Mouse (Mus musculus) thymus, postnatal 25 days (tissue): ENCODE results near the gene Slc8a1.

Source experiments
- DNase-seq: peaks from one replicate; pipeline ENCODE4 v3.0.0; 2022

The Slc8a1 gene

DNA sequence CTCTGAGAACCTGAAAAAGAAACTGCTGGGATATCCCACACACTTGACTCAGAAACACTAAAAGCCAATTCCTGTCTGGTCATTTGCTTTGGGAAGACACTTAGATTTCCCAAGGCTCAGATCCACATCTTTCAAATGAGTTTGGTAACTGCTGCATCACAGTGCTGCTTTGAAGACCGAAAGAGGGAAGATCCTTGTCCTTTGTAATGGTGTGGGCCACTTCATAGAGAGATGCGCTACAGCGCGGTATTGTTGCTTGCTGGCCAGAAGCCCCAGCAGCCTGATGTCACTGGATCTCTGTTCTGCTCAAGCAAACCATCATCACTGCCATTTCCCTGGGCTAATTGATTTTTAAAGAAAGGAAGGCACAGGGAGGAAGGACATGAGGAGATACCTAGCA lies 325.4 kb downstream of the Slc8a1 start:
- no peak for DNase-seq

DNA sequence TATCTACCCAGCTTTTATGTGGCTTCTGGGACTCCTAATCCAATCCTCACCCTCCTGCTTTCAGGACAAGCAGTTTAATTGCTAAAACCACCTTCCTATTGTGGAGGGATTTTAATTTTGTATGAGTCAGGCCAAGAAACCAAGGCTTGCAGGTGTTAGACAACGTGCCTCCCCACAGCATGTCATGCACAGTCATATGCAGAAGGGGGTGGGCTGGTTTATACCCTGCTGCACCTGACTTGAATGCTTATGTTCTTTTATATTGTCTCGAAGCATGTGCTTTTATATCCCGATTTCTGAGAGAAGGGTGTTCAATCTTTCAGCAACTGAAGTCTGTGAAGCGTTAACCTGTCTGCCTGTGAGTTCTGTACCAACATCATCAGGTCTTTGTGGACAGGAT lies 334.0 kb downstream of the Slc8a1 start:
- no peak for DNase-seq

GRCm38 (mm10) chr17:81403121-81403520 lies 335.1 kb downstream of the Slc8a1 start:
- DNase-seq: no peak

- DNase-seq: no peak
These were observed 335.5 kb downstream of the Slc8a1 start for GRCm38 (mm10) chr17:81402636-81403035.

GRCm38 (mm10) chr17:81400377-81400776 lies 337.8 kb downstream of the Slc8a1 start:
- no peak for DNase-seq

- DNase-seq: no peak
These were observed 340.7 kb downstream of the Slc8a1 start for GRCm38 (mm10) chr17:81397434-81397833.

GRCm38 (mm10) chr17:81394124-81394523 lies 344.1 kb downstream of the Slc8a1 start:
- no peak for DNase-seq

DNA sequence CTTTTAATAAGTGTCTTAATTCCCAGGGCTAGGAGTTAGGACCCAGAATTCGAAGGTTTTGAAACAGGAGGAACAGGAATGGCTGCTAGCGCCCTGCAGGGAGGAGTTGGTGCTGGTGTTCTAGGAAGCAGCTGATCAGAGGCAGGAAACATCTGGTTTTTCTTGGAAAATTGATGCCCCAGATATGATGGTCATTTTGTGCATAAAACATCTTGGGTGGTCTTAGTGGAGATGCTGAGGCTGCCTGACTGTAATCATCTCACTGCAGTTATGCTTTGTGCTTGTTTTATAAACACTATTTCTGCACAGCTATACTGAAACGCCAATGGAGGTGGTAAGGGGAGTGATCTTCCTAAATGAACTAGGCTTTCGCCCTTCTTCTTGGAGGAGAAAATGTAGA lies 345.1 kb downstream of the Slc8a1 start:
- no peak for DNase-seq

GRCm38 (mm10) chr17:81391478-81391877 lies 346.7 kb downstream of the Slc8a1 start:
- DNase-seq: no peak

DNA sequence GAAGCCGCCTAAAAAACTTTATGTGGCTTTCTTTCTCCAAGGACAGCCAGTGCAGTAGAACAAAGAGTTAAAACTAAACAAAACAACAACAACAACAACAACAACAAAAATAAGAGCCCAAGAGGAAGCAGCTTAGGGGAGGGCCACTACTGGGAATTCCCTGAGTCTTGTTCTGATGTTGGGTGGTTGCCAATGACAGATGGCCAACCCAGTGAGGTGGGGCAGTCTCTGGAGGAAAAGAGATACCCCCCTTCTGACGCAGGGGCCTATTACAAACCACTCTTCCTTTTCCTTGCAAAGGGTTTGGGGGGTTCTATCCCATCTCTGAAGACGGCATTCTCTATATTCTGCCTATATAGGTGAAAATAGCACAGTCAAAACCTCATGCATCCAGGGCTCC lies 347.4 kb downstream of the Slc8a1 start:
- no peak for DNase-seq

GRCm38 (mm10) chr17:81386118-81386517 lies 352.1 kb downstream of the Slc8a1 start:
- no peak for DNase-seq

GRCm38 (mm10) chr17:81385476-81385875 lies 352.7 kb downstream of the Slc8a1 start:
- DNase-seq: no peak

DNA sequence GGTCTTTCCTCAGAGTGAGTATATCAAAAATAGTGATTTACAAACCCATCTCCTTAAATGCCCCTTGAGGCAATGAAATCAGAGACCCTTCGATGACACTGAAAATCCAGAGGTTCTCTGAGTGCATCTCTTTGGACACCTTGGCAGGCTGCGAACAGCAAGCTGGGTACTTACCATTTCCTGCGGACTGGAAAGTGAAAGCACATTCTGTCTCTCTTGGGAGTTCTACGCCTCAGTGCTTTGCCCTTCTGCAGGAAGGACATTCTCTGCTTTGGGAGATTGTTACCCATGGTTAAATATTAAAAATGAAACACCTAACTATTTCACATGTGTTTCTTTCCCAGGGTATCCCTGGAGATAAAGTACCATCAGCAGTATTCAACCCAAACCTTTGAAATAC lies 354.7 kb downstream of the Slc8a1 start:
- DNase-seq: no peak

DNA sequence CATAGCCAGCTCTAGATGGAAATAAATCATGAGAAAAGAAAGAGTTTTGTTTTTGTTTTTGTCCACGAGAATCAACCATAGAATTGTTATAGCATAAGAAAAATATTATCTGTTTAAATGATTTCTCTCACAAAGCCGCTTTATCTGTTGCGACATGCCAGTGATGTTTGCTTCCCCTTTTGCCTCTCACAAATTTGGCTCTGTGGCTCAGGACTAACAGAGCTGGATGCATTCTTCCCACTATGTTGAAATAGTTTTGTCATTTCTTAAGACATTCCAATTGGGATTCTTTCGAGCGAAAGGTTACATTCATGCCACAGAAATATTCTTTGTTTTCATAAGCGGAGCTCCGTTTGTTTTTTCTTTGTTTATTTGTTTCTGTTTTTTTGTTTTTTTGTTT lies 359.7 kb downstream of the Slc8a1 start:
- no peak for DNase-seq

GRCm38 (mm10) chr17:81377757-81378299 lies 360.3 kb downstream of the Slc8a1 start:
- no peak for DNase-seq

DNA sequence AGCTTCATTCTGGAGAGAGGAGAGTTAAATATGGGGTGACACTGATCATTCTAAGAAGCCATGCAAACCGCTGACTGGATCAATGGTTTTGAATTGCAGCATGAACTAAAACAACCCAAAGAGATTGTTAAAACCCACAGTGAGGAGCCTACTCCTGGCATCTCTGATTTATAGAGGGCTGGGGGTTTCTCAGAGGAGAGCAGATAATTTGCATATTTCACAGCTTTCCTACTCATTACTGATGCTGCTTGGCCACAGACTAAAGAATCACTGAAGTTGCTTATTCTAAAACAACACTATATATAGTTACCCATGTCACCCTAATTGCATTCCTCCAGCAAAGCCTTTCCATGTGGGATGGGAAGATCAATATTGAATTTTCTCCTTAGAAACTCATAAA lies 361.0 kb downstream of the Slc8a1 start:
- DNase-seq: no peak

GRCm38 (mm10) chr17:81375901-81376300 lies 362.3 kb downstream of the Slc8a1 start:
- no peak for DNase-seq

DNA sequence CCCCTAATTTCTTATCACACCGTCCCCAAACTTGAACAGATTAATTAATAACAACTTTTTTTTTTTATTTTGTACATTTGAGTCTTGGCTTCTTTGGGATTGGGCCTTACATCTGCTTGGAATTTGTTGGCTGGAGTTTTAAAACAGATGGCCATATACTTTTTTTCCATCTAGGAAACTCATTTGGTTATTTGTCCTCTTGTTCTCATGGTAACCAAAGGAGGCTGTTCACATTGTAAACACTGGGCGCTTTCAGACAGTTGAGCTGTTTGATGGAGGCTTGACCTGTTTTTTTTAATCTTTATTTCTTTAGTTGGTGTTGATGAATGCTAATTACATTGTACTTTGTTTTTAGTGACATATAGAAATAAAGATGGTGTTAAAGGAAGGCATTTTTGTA lies 369.1 kb downstream of the Slc8a1 start:
- no peak for DNase-seq

GRCm38 (mm10) chr17:81368503-81368902 lies 369.7 kb downstream of the Slc8a1 start:
- DNase-seq: no peak

- DNase-seq: no peak
These were observed 374.8 kb downstream of the Slc8a1 start for GRCm38 (mm10) chr17:81363368-81363767.

DNA sequence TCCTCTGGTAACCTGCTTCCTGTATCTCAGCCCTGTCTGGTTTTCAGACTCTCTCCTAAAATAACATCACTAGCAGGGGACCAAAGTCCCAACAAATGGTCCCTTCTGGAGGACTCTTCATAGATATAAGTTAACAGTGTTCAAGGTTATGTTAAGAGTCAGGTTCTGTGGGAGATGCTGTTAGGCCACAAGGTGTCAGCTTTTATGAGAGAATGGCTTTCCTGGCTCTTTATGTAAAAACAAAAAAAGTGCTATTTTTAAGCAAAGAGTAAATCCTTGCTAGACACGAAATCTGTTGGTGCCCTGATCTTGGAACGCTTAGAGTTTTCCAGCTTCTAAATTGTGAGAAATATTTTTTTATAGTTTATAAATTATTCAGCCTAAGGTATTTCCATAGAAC lies 377.6 kb downstream of the Slc8a1 start:
- no peak for DNase-seq

DNA sequence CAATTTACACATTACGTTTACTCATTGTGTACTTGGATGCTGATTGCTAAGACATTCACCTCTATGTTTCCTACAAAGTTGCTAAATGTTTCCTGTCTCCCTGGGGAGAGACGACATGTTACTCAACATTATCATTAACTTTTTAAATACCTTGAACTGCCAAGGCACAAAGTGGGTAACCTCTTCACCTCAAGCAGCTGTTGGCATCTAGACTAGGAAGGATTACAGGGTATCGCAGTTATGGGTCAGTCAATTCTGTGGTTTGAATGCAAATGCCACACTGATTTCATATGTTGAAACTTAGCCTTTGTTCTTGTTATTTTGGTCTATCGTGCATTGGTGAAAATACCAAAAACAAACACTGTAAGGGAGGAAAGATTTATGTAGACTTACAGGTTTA lies 378.1 kb downstream of the Slc8a1 start:
- DNase-seq: no peak

- DNase-seq: no peak
These were observed 402.0 kb downstream of the Slc8a1 start for GRCm38 (mm10) chr17:81336024-81336754.

DNA sequence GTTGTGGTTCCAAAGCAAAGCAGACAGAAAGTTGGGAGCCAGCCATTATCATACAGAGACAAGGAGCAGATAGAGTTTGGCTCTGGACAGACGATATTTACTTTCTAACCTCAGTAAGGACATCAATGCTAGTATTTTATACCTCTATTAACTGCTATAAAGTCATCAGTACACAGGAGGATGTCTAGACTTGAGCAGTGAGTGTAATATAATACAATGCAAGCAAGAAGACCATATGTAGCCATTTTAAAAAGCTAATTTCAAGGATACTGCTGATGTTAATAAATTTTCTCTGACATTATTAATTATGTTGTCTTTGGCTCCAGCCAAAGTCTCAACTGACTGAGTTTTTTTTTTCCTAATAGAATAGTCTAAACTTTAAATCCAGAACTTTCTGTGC lies 402.7 kb downstream of the Slc8a1 start:
- no peak for DNase-seq
